Mouse (Mus musculus) kidney, adult 18-20 months (tissue): ENCODE measurements around the gene Vmn2r29.
"Not testable (repeated sequence)": the region's sequence is repeated elsewhere in the genome, so short reads cannot be mapped to it uniquely, and the experiment has no call there.

ENCODE experiments used
- DNase-seq: peaks from one replicate; pipeline ENCODE4 v3.0.0; 2021

Gene Vmn2r29

GRCm38 (mm10) chr7:7247228-7247627 lies at the start of gene Vmn2r29:
Gene Vmn2r29, minus strand, starts transcription at chr7:7247328.
- not testable (repeated sequence) for DNase-seq

- DNase-seq = peak; percentile 52
Measured at GRCm38 (mm10) chr7:7295595-7295994, 48.5 kb upstream of the Vmn2r29 start.

- DNase-seq = no peak
Measured at GRCm38 (mm10) chr7:7281383-7281782, 34.3 kb upstream of the Vmn2r29 start.

- peak; percentile 93 for DNase-seq
Measured at GRCm38 (mm10) chr7:7277966-7278567, 30.9 kb upstream of the Vmn2r29 start, which contains the start of gene Gm45844. Gene Gm45844, minus strand, starts transcription at chr7:7278289.

GRCm38 (mm10) chr7:7277556-7277955 lies 30.4 kb upstream of the Vmn2r29 start:
- not testable (repeated sequence) for DNase-seq

- peak; percentile 65 for DNase-seq
Measured at GRCm38 (mm10) chr7:7209313-7210151, 37.6 kb downstream of the Vmn2r29 start, which contains the start of gene Zfp772. Gene Zfp772, minus strand, starts transcription at chr7:7209998.

GRCm38 (mm10) chr7:7188191-7188942 lies 58.8 kb downstream of the Vmn2r29 start:
- DNase-seq = peak; percentile 78

- no peak for DNase-seq
Measured at GRCm38 (mm10) chr7:7187417-7188190, 59.5 kb downstream of the Vmn2r29 start.

- no peak for DNase-seq
Measured at GRCm38 (mm10) chr7:7185897-7186296, 61.2 kb downstream of the Vmn2r29 start.
